Mouse (Mus musculus): Measurements from ENCODE around the gene Fcer2a. TPM values are rescaled to one million over a fixed set of nuclear protein-coding genes. Genes with fewer than 3 reads are reported as not detected.
A peak's percentile ranks its signal among the peaks of the same experiment; 100 is the strongest.

Gene Fcer2a
- polyA plus RNA-seq (2015; fragmentation: Nextera tagmentation; extraction: Ambion mirVana): 0.14 TPM in 1 of 2 replicates, not detected in the other

- no peaks in the 10 kb centered on the region for H3K36me3 ChIP-seq
- no peak within 1 kb of the TSS for H3K27ac ChIP-seq
- H3K4me3 ChIP-seq: no peak within 1 kb of the TSS
- H3K9me3 ChIP-seq (replicated peaks): no peaks in the 10 kb centered on the region
- H3K4me1 ChIP-seq (replicated peaks): no peaks in the 10 kb centered on the region
- H3K4me2 ChIP-seq: no peak within 1 kb of the TSS
- no peak within 1 kb of the TSS for H3K9ac ChIP-seq
- WGBS: 75% methylated on average over 3 of the region's 3 CpGs
- ATAC-seq (replicated peaks; ENCODE audit: insufficient number of reproducible peaks, insufficient read depth, low FRiP score, low read depth): no peak
- no peaks in the 10 kb centered on the region for H3K27me3 ChIP-seq
Measured at GRCm38 (mm10) chr8:3694121-3694520, at the start of gene Fcer2a. Gene Fcer2a (minus strand): TSS chr8:3694175.

- ATAC-seq (replicated peaks; ENCODE audit: insufficient number of reproducible peaks, insufficient read depth, low FRiP score, low read depth): no peak
- Histone ChIP-seq H3K4me3 (no peak overlapping the region), H3K9me3 (replicated peaks) (no peaks in the 10 kb centered on the region), H3K4me1 (replicated peaks) (no peaks in the 10 kb centered on the region), H3K27me3 (no peaks in the 10 kb centered on the region), H3K36me3 (no peaks in the 10 kb centered on the region), H3K4me2 (no peak overlapping the region), H3K9ac (no peak overlapping the region), H3K27ac (no peak overlapping the region)
- 72% methylated on average over 2 of the region's 2 CpGs for WGBS
Measured at GRCm38 (mm10) chr8:3736947-3737346, 43.0 kb upstream of the Fcer2a start.

GRCm38 (mm10) chr8:3735599-3735998 lies 41.6 kb upstream of the Fcer2a start:
- WGBS: 66% methylated on average over 2 of the region's 2 CpGs
- ATAC-seq (replicated peaks; ENCODE audit: insufficient number of reproducible peaks, insufficient read depth, low FRiP score, low read depth): no peak
- Histone ChIP-seq H3K9me3 (replicated peaks) (no peaks in the 10 kb centered on the region), H3K4me2 (no peak overlapping the region), H3K4me3 (no peak overlapping the region), H3K36me3 (no peaks in the 10 kb centered on the region), H3K9ac (no peak overlapping the region), H3K27ac (no peak overlapping the region), H3K27me3 (no peaks in the 10 kb centered on the region), H3K4me1 (replicated peaks) (no peaks in the 10 kb centered on the region)

- Histone ChIP-seq H3K36me3 (no peaks in the 10 kb centered on the region), H3K27ac (no peak overlapping the region), H3K9ac (no peak overlapping the region), H3K4me2 (no peak overlapping the region), H3K9me3 (replicated peaks) (no peaks in the 10 kb centered on the region), H3K4me3 (no peak overlapping the region), H3K4me1 (replicated peaks) (no peaks in the 10 kb centered on the region), H3K27me3 (no peaks in the 10 kb centered on the region)
- ATAC-seq (replicated peaks; ENCODE audit: insufficient number of reproducible peaks, insufficient read depth, low FRiP score, low read depth): no peak
- 54% methylated on average over 1 of the region's 1 CpGs for WGBS
Measured at GRCm38 (mm10) chr8:3734084-3734483, 40.1 kb upstream of the Fcer2a start.

GRCm38 (mm10) chr8:3721041-3721440 lies 27.1 kb upstream of the Fcer2a start:
- Histone ChIP-seq H3K27ac (no peak overlapping the region), H3K4me2 (no peak overlapping the region), H3K27me3 (no peaks in the 10 kb centered on the region), H3K4me1 (replicated peaks) (0 out of 2 replicates have a peak, but pooled peaks cover 6% of the 10 kb centered on the region), H3K9ac (no peak overlapping the region), H3K36me3 (no peaks in the 10 kb centered on the region), H3K4me3 (no peak overlapping the region), H3K9me3 (replicated peaks) (no peaks in the 10 kb centered on the region)
- ATAC-seq (replicated peaks; ENCODE audit: insufficient number of reproducible peaks, insufficient read depth, low FRiP score, low read depth): no peak
- WGBS: 15% methylated on average over 1 of the region's 1 CpGs

GRCm38 (mm10) chr8:3720551-3720950 lies 26.6 kb upstream of the Fcer2a start, which contains the start of gene Clec4g:
Gene Clec4g (minus strand): TSS chr8:3720651.
- Histone ChIP-seq H3K4me2 (no peak within 1 kb of the TSS), H3K4me3 (no peak within 1 kb of the TSS), H3K9me3 (replicated peaks) (no peaks in the 10 kb centered on the region), H3K27ac (no peak within 1 kb of the TSS), H3K4me1 (replicated peaks) (0 out of 2 replicates have a peak, but pooled peaks cover 6% of the 10 kb centered on the region), H3K27me3 (no peaks in the 10 kb centered on the region), H3K9ac (no peak within 1 kb of the TSS), H3K36me3 (no peaks in the 10 kb centered on the region)
- WGBS: 62% methylated on average over 5 of the region's 5 CpGs
- no peak for ATAC-seq (replicated peaks; ENCODE audit: insufficient number of reproducible peaks, insufficient read depth, low FRiP score, low read depth)

GRCm38 (mm10) chr8:3718559-3718958 lies 24.6 kb upstream of the Fcer2a start:
- 13% methylated on average over 14 of the region's 14 CpGs for WGBS
- Histone ChIP-seq H3K4me2 (no peak overlapping the region), H3K4me1 (replicated peaks) (0 out of 2 replicates have a peak, but pooled peaks cover 6% of the 10 kb centered on the region), H3K36me3 (no peaks in the 10 kb centered on the region), H3K9me3 (replicated peaks) (no peaks in the 10 kb centered on the region), H3K4me3 (no peak overlapping the region), H3K9ac (no peak overlapping the region), H3K27me3 (no peaks in the 10 kb centered on the region), H3K27ac (no peak overlapping the region)
- ATAC-seq (replicated peaks; ENCODE audit: insufficient number of reproducible peaks, insufficient read depth, low FRiP score, low read depth): no peak

- Histone ChIP-seq H3K4me3 (no peak overlapping the region), H3K36me3 (no peaks in the 10 kb centered on the region), H3K4me2 (no peak overlapping the region), H3K27ac (peak overlapping the region; percentile 37; the same call in 1 of the 2 replicates), H3K9ac (no peak overlapping the region), H3K27me3 (no peaks in the 10 kb centered on the region), H3K9me3 (replicated peaks) (no peaks in the 10 kb centered on the region), H3K4me1 (replicated peaks) (0 out of 2 replicates have a peak, but pooled peaks cover 6% of the 10 kb centered on the region)
- WGBS: 49% methylated on average over 12 of the region's 12 CpGs
- no peak for ATAC-seq (replicated peaks; ENCODE audit: insufficient number of reproducible peaks, insufficient read depth, low FRiP score, low read depth)
Measured at GRCm38 (mm10) chr8:3717321-3717954, 23.5 kb upstream of the Fcer2a start.

GRCm38 (mm10) chr8:3711646-3712045 lies 17.7 kb upstream of the Fcer2a start:
- Histone ChIP-seq H3K4me2 (no peak overlapping the region), H3K9me3 (replicated peaks) (no peaks in the 10 kb centered on the region), H3K27ac (0 out of 2 replicates have a peak overlapping the region, but pooled peaks have one; percentile 60), H3K4me1 (replicated peaks) (no peaks in the 10 kb centered on the region), H3K4me3 (no peak overlapping the region), H3K36me3 (no peaks in the 10 kb centered on the region), H3K9ac (no peak overlapping the region), H3K27me3 (no peaks in the 10 kb centered on the region)
- no peak for ATAC-seq (replicated peaks; ENCODE audit: insufficient number of reproducible peaks, insufficient read depth, low FRiP score, low read depth)
- 40% methylated on average over 2 of the region's 2 CpGs for WGBS

- 77% methylated on average over 3 of the region's 3 CpGs for WGBS
- Histone ChIP-seq H3K4me2 (no peak overlapping the region), H3K27me3 (no peaks in the 10 kb centered on the region), H3K36me3 (no peaks in the 10 kb centered on the region), H3K4me3 (no peak overlapping the region), H3K9ac (no peak overlapping the region), H3K4me1 (replicated peaks) (no peaks in the 10 kb centered on the region), H3K27ac (no peak overlapping the region), H3K9me3 (replicated peaks) (no peaks in the 10 kb centered on the region)
- ATAC-seq (replicated peaks; ENCODE audit: insufficient number of reproducible peaks, insufficient read depth, low FRiP score, low read depth): no peak
Measured at GRCm38 (mm10) chr8:3710312-3710711, 16.3 kb upstream of the Fcer2a start.

- Histone ChIP-seq H3K4me3 (no peak overlapping the region), H3K4me1 (replicated peaks) (no peaks in the 10 kb centered on the region), H3K4me2 (no peak overlapping the region), H3K9me3 (replicated peaks) (no peaks in the 10 kb centered on the region), H3K27ac (no peak overlapping the region), H3K9ac (no peak overlapping the region), H3K27me3 (no peaks in the 10 kb centered on the region), H3K36me3 (no peaks in the 10 kb centered on the region)
- no peak for ATAC-seq (replicated peaks; ENCODE audit: insufficient number of reproducible peaks, insufficient read depth, low FRiP score, low read depth)
- whole genome bisulfite sequencing: 53% methylated on average over 7 of the region's 7 CpGs
Measured at GRCm38 (mm10) chr8:3707611-3708010, 13.6 kb upstream of the Fcer2a start.

GRCm38 (mm10) chr8:3705711-3706110 lies 11.7 kb upstream of the Fcer2a start:
- Histone ChIP-seq H3K4me1 (replicated peaks) (no peaks in the 10 kb centered on the region), H3K4me2 (no peak overlapping the region), H3K9me3 (replicated peaks) (no peaks in the 10 kb centered on the region), H3K4me3 (no peak overlapping the region), H3K27ac (no peak overlapping the region), H3K36me3 (no peaks in the 10 kb centered on the region), H3K9ac (no peak overlapping the region), H3K27me3 (no peaks in the 10 kb centered on the region)
- ATAC-seq (replicated peaks; ENCODE audit: insufficient number of reproducible peaks, insufficient read depth, low FRiP score, low read depth): no peak
- WGBS: 48% methylated on average over 4 of the region's 4 CpGs
